Comparison of ENCODE assay signal across 7 mouse cellular contexts in the genomic region with DNA sequence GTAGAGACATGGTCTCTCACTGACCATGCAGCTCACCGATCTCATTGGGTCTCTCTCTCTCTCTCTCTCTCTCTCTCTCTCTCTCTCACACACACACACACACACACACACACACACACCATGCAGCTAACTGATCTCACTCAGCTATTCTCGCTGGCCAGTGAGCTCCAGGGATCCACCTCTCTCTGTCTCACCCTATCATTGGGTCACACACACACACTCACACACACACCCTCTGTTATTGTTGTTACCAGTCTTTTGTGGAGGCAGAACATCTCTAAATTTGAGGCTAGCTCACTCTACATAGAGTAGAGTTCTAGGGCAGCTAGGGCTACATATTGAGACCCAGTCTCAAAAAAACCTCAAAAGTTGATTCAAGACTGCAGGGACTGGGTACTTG. TPM values are rescaled to one million over a fixed set of nuclear protein-coding genes. Genes with fewer than 3 reads are reported as not detected.
DNase-seq lines count a peak whose midpoint lies in the region; ATAC-seq and TF ChIP-seq lines count a peak whose summit lies in the region.

No protein-coding gene starts in this region.

- peak overlapping the region; percentile 100; the same call in 1 of the 2 replicates for H3K4me3 ChIP-seq in layer of hippocampus, adult 2 months
- H3K4me3 ChIP-seq in embryonic fibroblast, embryonic 13.5 days (ENCODE audit: insufficient read depth, low read length), result peak overlapping the region; percentile 92
- H3K4me3 ChIP-seq in limb, embryonic 10.5 days, result peak overlapping the region; percentile 84; the same call in 1 of the 2 replicates
- H3K4me3 ChIP-seq in neural tube, embryonic 14.5 days (ENCODE audit: low read depth, low read length), result no peak overlapping the region

- DNase-seq in layer of hippocampus, adult 2 months (ENCODE audit: low spot score in 2 of 2), result no peak
- no peak for DNase-seq in layer of hippocampus, adult 11-12 months (ENCODE audit: low spot score)
- no peak for DNase-seq in limb, embryonic 10.5 days (ENCODE audit: low spot score)
- DNase-seq in adrenal gland, adult (ENCODE audit: inconsistent age in 2 of 2, low spot score in 1 of 2), result no peak
- no peak for DNase-seq in layer of hippocampus, adult 9-10 months (ENCODE audit: low spot score)

- H3K27me3 ChIP-seq in limb, embryonic 10.5 days (ENCODE audit: low read depth, poor library complexity, severe bottlenecking), result no peaks in the 10 kb centered on the region
- H3K27me3 ChIP-seq in neural tube, embryonic 14.5 days (ENCODE audit: control insufficient read depth, insufficient read depth, low read length), result no peaks in the 10 kb centered on the region

- H3K27ac ChIP-seq in layer of hippocampus, adult 2 months, result no peak overlapping the region
- no peak overlapping the region for H3K27ac ChIP-seq in embryonic fibroblast, embryonic 13.5 days (ENCODE audit: insufficient read depth, low read length)
- H3K27ac ChIP-seq in limb, embryonic 10.5 days, result no peak overlapping the region
- no peak overlapping the region for H3K27ac ChIP-seq in neural tube, embryonic 14.5 days (ENCODE audit: low read depth, low read length)

- H3K4me2 ChIP-seq in neural tube, embryonic 14.5 days (ENCODE audit: low read depth, low read length), result peak overlapping the region; percentile 20; the same call in 1 of the 2 replicates

- 79% methylated on average over 2 of the region's 2 CpGs for WGBS in limb, embryonic 10.5 days
- WGBS in neural tube, embryonic 14.5 days, result 74% methylated on average over 2 of the region's 2 CpGs

- H3K4me1 ChIP-seq in embryonic fibroblast, embryonic 13.5 days (ENCODE audit: control insufficient read depth, insufficient read depth, low read length), result 0 out of 2 replicates have a peak, but pooled peaks cover 4% of the 10 kb centered on the region
- H3K4me1 ChIP-seq in limb, embryonic 10.5 days, result peaks cover 26% of the 10 kb centered on the region
- peaks cover 22% of the 10 kb centered on the region for H3K4me1 ChIP-seq in neural tube, embryonic 14.5 days (ENCODE audit: control insufficient read depth, insufficient read depth, low read length)

- H3K9me3 ChIP-seq in limb, embryonic 10.5 days (replicated peaks), result no peaks in the 10 kb centered on the region
- H3K9me3 ChIP-seq in neural tube, embryonic 14.5 days (ENCODE audit: control insufficient read depth, low read length), result no peaks in the 10 kb centered on the region

- H3K36me3 ChIP-seq in limb, embryonic 10.5 days, result peaks cover 9% of the 10 kb centered on the region
- H3K36me3 ChIP-seq in neural tube, embryonic 14.5 days (ENCODE audit: control insufficient read depth, insufficient read depth, low read length), result no peaks in the 10 kb centered on the region

- no peak for ATAC-seq in neural tube, embryonic 14.5 days (ENCODE audit: low read depth)

- H3K9ac ChIP-seq in neural tube, embryonic 14.5 days (replicated peaks; ENCODE audit: low read depth, low read length), result no peak overlapping the region

- TF ChIP-seq CTCF in layer of hippocampus, adult 2 months (conservative IDR thresholded peaks at IDR 0.05), result no peak
- no peak for TF ChIP-seq CTCF in embryonic fibroblast, embryonic 13.5 days (IDR thresholded peaks at IDR 0.05; ENCODE audit: borderline replicate concordance, insufficient read depth, low read length)

- no peak for TF ChIP-seq POLR2A in embryonic fibroblast, embryonic 13.5 days (IDR thresholded peaks at IDR 0.05; ENCODE audit: low read depth, low read length)

RNA-seq across cellular contexts. Expression of a gene that starts 1.8 kb away (rescaled TPM):
- total RNA-seq in layer of hippocampus, adult 2 months (2021), result 10 to 100 TPM; 58.0 to 69.6 TPM
- 77.2 and 93.4 TPM in 2 replicates for polyA plus RNA-seq in embryonic fibroblast, embryonic 13.5 days (2011; ENCODE audit: insufficient read length, low read depth, missing spikeins)
- 71.7 and 79.7 TPM in 2 replicates for polyA plus RNA-seq in limb, embryonic 10.5 days (2016; fragmentation: Nextera tagmentation; extraction: Ambion mirVana)
- 53.1 and 59.4 TPM in 2 replicates for polyA plus RNA-seq in neural tube, embryonic 14.5 days (2014; fragmentation: Nextera tagmentation; extraction: Ambion mirVana)

RNA-seq across cellular contexts. Expression of a gene that starts 14.9 kb away (rescaled TPM):
- 10 to 100 TPM; 31.2 to 46.2 TPM for total RNA-seq in layer of hippocampus, adult 2 months (2021)
- polyA plus RNA-seq in embryonic fibroblast, embryonic 13.5 days (2011; ENCODE audit: insufficient read length, low read depth, missing spikeins), result 30.0 and 35.8 TPM in 2 replicates
- polyA plus RNA-seq in limb, embryonic 10.5 days (2016; fragmentation: Nextera tagmentation; extraction: Ambion mirVana), result 66.2 and 79.0 TPM in 2 replicates
- polyA plus RNA-seq in neural tube, embryonic 14.5 days (2014; fragmentation: Nextera tagmentation; extraction: Ambion mirVana), result 43.7 and 48.9 TPM in 2 replicates

RNA-seq across cellular contexts. Expression of a gene that starts 58.9 kb away (rescaled TPM):
- 100 to 1,000 TPM; 106 to 108 TPM for total RNA-seq in layer of hippocampus, adult 2 months (2021)
- 80.9 and 94.0 TPM in 2 replicates for polyA plus RNA-seq in embryonic fibroblast, embryonic 13.5 days (2011; ENCODE audit: insufficient read length, low read depth, missing spikeins)
- 320 and 362 TPM in 2 replicates for polyA plus RNA-seq in limb, embryonic 10.5 days (2016; fragmentation: Nextera tagmentation; extraction: Ambion mirVana)
- polyA plus RNA-seq in neural tube, embryonic 14.5 days (2014; fragmentation: Nextera tagmentation; extraction: Ambion mirVana), result 210 and 222 TPM in 2 replicates
